Mouse (Mus musculus) CH12.LX (cell line): Measurements from ENCODE around the gene Ap4m1. TPM values are rescaled to one million over a fixed set of nuclear protein-coding genes. Genes with fewer than 3 reads are reported as not detected.

Source experiments
- DNase-seq: peaks from one replicate; pipeline ENCODE4 v3.0.0-alpha.2; 2013; ENCODE audit errors: extremely low read depth
- H3K27ac ChIP-seq: 2 replicates; pipeline ENCODE4 v1.5.1; 2012; ENCODE audit warnings: low read depth, mild to moderate bottlenecking, control low read depth, moderate library complexity; ENCODE audit not compliant: insufficient read depth
- H3K27me3 ChIP-seq: replicated peaks from 2 replicates; pipeline ENCODE3; 2012; ENCODE audit warnings: inconsistent platforms
- H3K36me3 ChIP-seq, 2 experiments: replicated peaks in 1 of 2; 2 replicates each; pipeline versions ENCODE3 to v1.6.1; 2012; ENCODE audit warnings: inconsistent platforms in 1 of 2, low read length in 1 of 2, mild to moderate bottlenecking in 1 of 2, mixed read lengths in 1 of 2, moderate library complexity in 1 of 2; ENCODE audit not compliant: control insufficient read depth in 1 of 2, insufficient read depth in 1 of 2
- H3K4me1 ChIP-seq, 2 experiments: 2 replicates each; pipeline ENCODE4 v1.6.1; 2012; ENCODE audit warnings: inconsistent platforms in 1 of 2, moderate library complexity in 1 of 2; ENCODE audit not compliant: insufficient read depth in 2 of 2, control insufficient read depth in 1 of 2
- H3K4me2 ChIP-seq: 2 replicates; pipeline ENCODE4 v1.6.1; 2012; ENCODE audit warnings: low read depth, mild to moderate bottlenecking, control low read depth; ENCODE audit not compliant: poor library complexity, insufficient read depth, severe bottlenecking
- H3K4me3 ChIP-seq, 3 experiments: fragments of 150-350 bp in 1 of 3; sonication (generic) in 1 of 3; replicated peaks in 1 of 3; 2 replicates each; pipeline versions ENCODE3 to v1.5.1; 2011 to 2012; ENCODE audit warnings: low read depth in 2 of 3, low read length in 2 of 3, mild to moderate bottlenecking in 2 of 3, moderate library complexity in 2 of 3, control low read depth in 1 of 3, improper control_type of control experiment in 1 of 3, inconsistent platforms in 1 of 3, mixed read lengths in 1 of 3; ENCODE audit not compliant: poor library complexity in 1 of 3
- H3K79me2 ChIP-seq: replicated peaks from 2 replicates; pipeline ENCODE4 v1.6.1; 2012; ENCODE audit warnings: mild to moderate bottlenecking, moderate library complexity; ENCODE audit not compliant: control insufficient read depth, poor library complexity, insufficient read depth, severe bottlenecking; ENCODE audit errors: extremely low read depth
- H3K9ac ChIP-seq: 2 replicates; pipeline ENCODE4 v1.6.1; 2012; ENCODE audit warnings: low read depth, mild to moderate bottlenecking, control low read depth, moderate library complexity; ENCODE audit not compliant: insufficient read depth
- H3K9me3 ChIP-seq: replicated peaks from 2 replicates; pipeline ENCODE3; 2012; ENCODE audit warnings: low read length, inconsistent platforms, mixed read lengths
- CHD1 ChIP-seq: IDR thresholded peaks from 2 replicates; pipeline ENCODE4 v1.6.1; 2012; ENCODE audit warnings: low read depth, low read length, improper control_type of control experiment, inconsistent platforms
- CHD2 ChIP-seq: IDR thresholded peaks from 2 replicates; pipeline ENCODE4 v1.6.1; 2011; ENCODE audit warnings: low read length, improper control_type of control experiment
- E2F4 ChIP-seq: IDR thresholded peaks from 2 replicates; pipeline ENCODE4 v1.6.1; 2011; ENCODE audit warnings: low read depth, low read length, improper control_type of control experiment; ENCODE audit not compliant: insufficient replicate concordance
- ELF1 ChIP-seq: IDR thresholded peaks from 2 replicates; pipeline ENCODE4 v1.6.1; 2014; ENCODE audit warnings: low read depth, mild to moderate bottlenecking, inconsistent platforms, low read length, improper control_type of control experiment
- ETS1 ChIP-seq: conservative IDR thresholded peaks from 2 replicates; pipeline ENCODE4 v1.6.1; 2012; ENCODE audit warnings: low read depth, mild to moderate bottlenecking, inconsistent platforms, low read length, improper control_type of control experiment, moderate library complexity
- GABPA ChIP-seq: IDR thresholded peaks from 2 replicates; pipeline ENCODE4 v1.6.1; 2012; ENCODE audit warnings: low read depth, low read length, improper control_type of control experiment, inconsistent platforms; ENCODE audit not compliant: insufficient replicate concordance
- HCFC1 ChIP-seq: IDR thresholded peaks from 2 replicates; pipeline ENCODE4 v1.6.1; 2012; ENCODE audit warnings: low read depth, mild to moderate bottlenecking, inconsistent platforms, low read length, improper control_type of control experiment
- JUN ChIP-seq: IDR thresholded peaks from 2 replicates; pipeline ENCODE4 v1.6.1; 2011; ENCODE audit warnings: low read depth, mild to moderate bottlenecking, low read length, improper control_type of control experiment, moderate library complexity; ENCODE audit not compliant: insufficient read depth
- JUND ChIP-seq: conservative IDR thresholded peaks from 2 replicates; pipeline ENCODE4 v1.6.1; 2011; ENCODE audit warnings: low read depth, low read length, improper control_type of control experiment
- KAT2A ChIP-seq: IDR thresholded peaks from 2 replicates; pipeline ENCODE4 v1.6.1; 2012; ENCODE audit warnings: low read length, improper control_type of control experiment, inconsistent platforms; ENCODE audit not compliant: insufficient replicate concordance
- MAFK ChIP-seq: IDR thresholded peaks from 2 replicates; pipeline ENCODE4 v1.6.1; 2011; ENCODE audit warnings: low read length, improper control_type of control experiment; ENCODE audit not compliant: insufficient replicate concordance
- MAX ChIP-seq: IDR thresholded peaks from 2 replicates; pipeline ENCODE4 v1.6.1; 2011; ENCODE audit warnings: low read length, improper control_type of control experiment
- MAZ ChIP-seq: IDR thresholded peaks from 2 replicates; pipeline ENCODE4 v1.6.1; 2012; ENCODE audit warnings: low read depth, mild to moderate bottlenecking, inconsistent platforms, low read length, improper control_type of control experiment, moderate library complexity
- MEF2A ChIP-seq: IDR thresholded peaks from 2 replicates; pipeline ENCODE4 v1.6.1; 2014; ENCODE audit warnings: low read depth, mild to moderate bottlenecking, inconsistent platforms, low read length, improper control_type of control experiment, borderline replicate concordance
- MYC ChIP-seq: IDR thresholded peaks from 2 replicates; pipeline ENCODE4 v1.6.1; 2011; ENCODE audit warnings: low read depth, mild to moderate bottlenecking, improper control_type of control experiment, low read length
- NELFE ChIP-seq: IDR thresholded peaks from 2 replicates; pipeline ENCODE4 v1.6.1; 2011; ENCODE audit warnings: low read depth, low read length, improper control_type of control experiment
- NRF1 ChIP-seq: IDR thresholded peaks from 2 replicates; pipeline ENCODE4 v1.6.1; 2014; ENCODE audit warnings: low read depth, mild to moderate bottlenecking, inconsistent platforms, low read length, improper control_type of control experiment, moderate library complexity
- POLR2A ChIP-seq: IDR thresholded peaks from 2 replicates; pipeline ENCODE4 v1.6.1; 2011; ENCODE audit warnings: low read depth, mild to moderate bottlenecking, improper control_type of control experiment, low read length
- RAD21 ChIP-seq: IDR thresholded peaks from 2 replicates; pipeline ENCODE4 v1.6.1; 2011; ENCODE audit warnings: low read depth, mild to moderate bottlenecking, low read length, improper control_type of control experiment, moderate library complexity
- RCOR1 ChIP-seq: conservative IDR thresholded peaks from 2 replicates; pipeline ENCODE4 v1.6.1; 2012; ENCODE audit warnings: low read depth, mild to moderate bottlenecking, inconsistent platforms, low read length, improper control_type of control experiment
- SIN3A ChIP-seq: IDR thresholded peaks from 2 replicates; pipeline ENCODE4 v1.6.1; 2012; ENCODE audit warnings: low read length, improper control_type of control experiment, inconsistent platforms
- SMC3 ChIP-seq: IDR thresholded peaks from 2 replicates; pipeline ENCODE4 v1.6.1; 2011; ENCODE audit warnings: low read depth, low read length, improper control_type of control experiment
- TCF12 ChIP-seq: IDR thresholded peaks from 2 replicates; pipeline ENCODE4 v1.6.1; 2014; ENCODE audit warnings: low read depth, mild to moderate bottlenecking, inconsistent platforms, low read length, improper control_type of control experiment
- UBTF ChIP-seq: IDR thresholded peaks from 2 replicates; pipeline ENCODE4 v1.6.1; 2012; ENCODE audit warnings: low read depth, mild to moderate bottlenecking, inconsistent platforms, low read length, improper control_type of control experiment, moderate library complexity
- USF1 ChIP-seq: IDR thresholded peaks from 2 replicates; pipeline ENCODE4 v1.6.1; 2014; ENCODE audit warnings: low read depth, mild to moderate bottlenecking, inconsistent platforms, low read length, improper control_type of control experiment
- USF2 ChIP-seq: conservative IDR thresholded peaks from 2 replicates; pipeline ENCODE4 v1.6.1; 2011; ENCODE audit warnings: low read depth, low read length, improper control_type of control experiment
- ZKSCAN1 ChIP-seq: IDR thresholded peaks from 2 replicates; pipeline ENCODE4 v1.6.1; 2012; ENCODE audit warnings: low read depth, inconsistent platforms, low read length, improper control_type of control experiment, borderline replicate concordance
- dilution Hi-C: fragments of 300-500 bp; cut with MboI; formaldehyde crosslinking; loops from 2 replicates; pipeline ENCODE4 v1.14.3; 2020; ENCODE audit warnings: low sequenced_read_pairs; ENCODE audit not compliant: extremely low pct_unique_long_range_greater_than_20kb, extremely low pct_ligation_motif_present
- in situ Hi-C: fragments of 300-500 bp; cut with MboI; formaldehyde crosslinking; loops from 3 replicates; pipeline ENCODE4 v1.14.3; 2019; ENCODE audit warnings: low sequenced_read_pairs, low pct_ligation_motif_present, low pct_unique_long_range_greater_than_20kb, mixed read lengths
- polyA plus RNA-seq: library from polyadenylated mRNA; unstranded; fragments of >175 nt; gene quantifications from 2 replicates; pipeline ENCODE4 v1.2.1, GENCODE M21; 2012; ENCODE audit warnings: low read depth; ENCODE audit not compliant: insufficient read length
- total RNA-seq, 2 experiments: library from RNA; depleted of rRNA; stranded (reverse); fragments of 300-350 nt in 1 of 2; fragments of >200 nt in 1 of 2; gene quantifications; 2 replicates each; pipeline ENCODE4 v1.2.3; 2012 to 2014

Gene Ap4m1
- total and polyA plus RNA-seq, 3 experiments, result 17.4 to 26.3 (median 21.5) TPM

- DNase-seq, result no peak
- in situ Hi-C loops, result no loop called here
- no peaks in the 10 kb centered on the region for H3K27me3 ChIP-seq
- H3K36me3 ChIP-seq, result no peaks in the 10 kb centered on the region
- no peak overlapping the region for H3K27ac ChIP-seq
- TF ChIP-seq ETS1, result no peak
- TF ChIP-seq JUND, result no peak
- no peak for TF ChIP-seq MYC
- TF ChIP-seq RAD21, result no peak
- TF ChIP-seq POLR2A, result no peak
- TF ChIP-seq MEF2A, result no peak
- TF ChIP-seq NRF1, result no peak
- no peak for TF ChIP-seq SIN3A
- TF ChIP-seq TCF12, result no peak
- no peak for TF ChIP-seq CHD2
- TF ChIP-seq HCFC1, result no peak
- no peak for TF ChIP-seq GABPA
- no peak for TF ChIP-seq KAT2A
- no peak for TF ChIP-seq USF1
- no peak for TF ChIP-seq SMC3
- no peak for TF ChIP-seq ZKSCAN1
- TF ChIP-seq, all 38 proteins: peak for 0
- Histone ChIP-seq H3K4me2 (no peak overlapping the region), H3K4me1 (no peaks in the 10 kb centered on the region), H3K79me2 (no peaks in the 10 kb centered on the region), H3K9me3 (no peaks in the 10 kb centered on the region), H3K9ac (no peak overlapping the region), H3K4me3 (no peak overlapping the region)
- dilution Hi-C loops, result no loop called here
Measured at GRCm38 (mm10) chr5:138202086-138202485, 30.3 kb downstream of the Ap4m1 start.

- dilution Hi-C loops, result no loop called here
- H3K27ac ChIP-seq, result no peak overlapping the region
- H3K9ac ChIP-seq, result no peak overlapping the region
- no peak for TF ChIP-seq NELFE
- TF ChIP-seq JUN, result no peak
- no peak for TF ChIP-seq RAD21
- no peak for TF ChIP-seq MAFK
- no peak for TF ChIP-seq MAX
- no peak for TF ChIP-seq UBTF
- TF ChIP-seq POLR2A, result no peak
- TF ChIP-seq ELF1, result no peak
- TF ChIP-seq USF2, result no peak
- TF ChIP-seq SIN3A, result no peak
- TF ChIP-seq MAZ, result no peak
- TF ChIP-seq CHD1, result no peak
- no peak for TF ChIP-seq RCOR1
- no peak for TF ChIP-seq E2F4
- TF ChIP-seq, all 38 proteins: peak for 0
- in situ Hi-C loops, result no loop called here
- no peak overlapping the region for H3K4me3 ChIP-seq
- no peak for DNase-seq
- H3K9me3 ChIP-seq, result peaks cover 2% of the 10 kb centered on the region
- no peaks in the 10 kb centered on the region for H3K36me3 ChIP-seq
- no peaks in the 10 kb centered on the region for H3K4me1 ChIP-seq
- H3K27me3 ChIP-seq, result no peaks in the 10 kb centered on the region
- no peaks in the 10 kb centered on the region for H3K79me2 ChIP-seq
- no peak overlapping the region for H3K4me2 ChIP-seq
Measured at GRCm38 (mm10) chr5:138207253-138207652, 35.5 kb downstream of the Ap4m1 start.
